Mouse (Mus musculus): ENCODE measurements around the gene Dpy19l3. TPM values are rescaled to one million over a fixed set of nuclear protein-coding genes. Genes with fewer than 3 reads are reported as not detected.

Gene Dpy19l3
- polyA plus RNA-seq, 1 experiment = 7.3 TPM

GRCm38 (mm10) chr7:35686216-35686615 is 68.0 kb downstream of the Dpy19l3 start:
- TF ChIP-seq CTCF (IDR thresholded peaks at IDR 0.05; ENCODE audit: extremely low read depth, insufficient read depth, insufficient read length, insufficient replicate concordance) (no peak), POLR2A (IDR thresholded peaks at IDR 0.05; ENCODE audit: low read depth, low read length) (no peak)
- H3K4me3 ChIP-seq (ENCODE audit: extremely low read depth, insufficient read depth, insufficient read length) = no peak overlapping the region
- no peaks in the 10 kb centered on the region; the same call in 1 of the 2 replicates for H3K36me3 ChIP-seq (ENCODE audit: control insufficient read depth, insufficient read depth, low read length)
- no peaks in the 10 kb centered on the region for H3K4me1 ChIP-seq (ENCODE audit: control insufficient read depth, insufficient read depth, insufficient read length)
- WGBS = 87% methylated on average over 11 of the region's 11 CpGs
- no peak for DNase-seq (ENCODE audit: low read depth in 1 of 2, low spot score in 2 of 2)
- H3K27me3 ChIP-seq (ENCODE audit: control insufficient read depth, insufficient read depth, low read length) = no peaks in the 10 kb centered on the region
- no peak overlapping the region for H3K27ac ChIP-seq (ENCODE audit: insufficient read depth, low read length)

- TF ChIP-seq CTCF (IDR thresholded peaks at IDR 0.05; ENCODE audit: extremely low read depth, insufficient read depth, insufficient read length, insufficient replicate concordance) (no peak), POLR2A (IDR thresholded peaks at IDR 0.05; ENCODE audit: low read depth, low read length) (no peak)
- no peaks in the 10 kb centered on the region for H3K4me1 ChIP-seq (ENCODE audit: control insufficient read depth, insufficient read depth, insufficient read length)
- H3K4me3 ChIP-seq (ENCODE audit: extremely low read depth, insufficient read depth, insufficient read length) = no peak overlapping the region
- no peak for DNase-seq (ENCODE audit: low read depth in 1 of 2, low spot score in 2 of 2)
- 81% methylated on average over 6 of the region's 6 CpGs for WGBS
- no peak overlapping the region for H3K27ac ChIP-seq (ENCODE audit: insufficient read depth, low read length)
- H3K36me3 ChIP-seq (ENCODE audit: control insufficient read depth, insufficient read depth, low read length) = no peaks in the 10 kb centered on the region
- H3K27me3 ChIP-seq (ENCODE audit: control insufficient read depth, insufficient read depth, low read length) = no peaks in the 10 kb centered on the region
Measured at GRCm38 (mm10) chr7:35683409-35684122, 70.7 kb downstream of the Dpy19l3 start.

- no peak overlapping the region for H3K27ac ChIP-seq (ENCODE audit: insufficient read depth, low read length)
- no peak for TF ChIP-seq POLR2A (IDR thresholded peaks at IDR 0.05; ENCODE audit: low read depth, low read length)
- WGBS = 80% methylated on average over 3 of the region's 3 CpGs
- H3K27me3 ChIP-seq (ENCODE audit: control insufficient read depth, insufficient read depth, low read length) = no peaks in the 10 kb centered on the region
- H3K4me3 ChIP-seq (ENCODE audit: extremely low read depth, insufficient read depth, insufficient read length) = no peak overlapping the region
- H3K4me1 ChIP-seq (ENCODE audit: control insufficient read depth, insufficient read depth, insufficient read length) = no peaks in the 10 kb centered on the region
- no peaks in the 10 kb centered on the region for H3K36me3 ChIP-seq (ENCODE audit: control insufficient read depth, insufficient read depth, low read length)
- DNase-seq (ENCODE audit: low read depth in 1 of 2, low spot score in 2 of 2) = no peak
Measured at GRCm38 (mm10) chr7:35681559-35681958, 72.7 kb downstream of the Dpy19l3 start.

- Histone ChIP-seq H3K4me3 (ENCODE audit: extremely low read depth, insufficient read depth, insufficient read length) (no peak overlapping the region), H3K36me3 (ENCODE audit: control insufficient read depth, insufficient read depth, low read length) (no peaks in the 10 kb centered on the region), H3K27me3 (ENCODE audit: control insufficient read depth, insufficient read depth, low read length) (no peaks in the 10 kb centered on the region), H3K4me1 (ENCODE audit: control insufficient read depth, insufficient read depth, insufficient read length) (no peaks in the 10 kb centered on the region), H3K27ac (ENCODE audit: insufficient read depth, low read length) (no peak overlapping the region)
- 78% methylated on average over 4 of the region's 4 CpGs for WGBS
- TF ChIP-seq POLR2A (IDR thresholded peaks at IDR 0.05; ENCODE audit: low read depth, low read length) (no peak), CTCF (IDR thresholded peaks at IDR 0.05; ENCODE audit: extremely low read depth, insufficient read depth, insufficient read length, insufficient replicate concordance) (no peak)
- DNase-seq (ENCODE audit: low read depth in 1 of 2, low spot score in 2 of 2) = no peak
Measured at GRCm38 (mm10) chr7:35678976-35679375, 75.3 kb downstream of the Dpy19l3 start.

GRCm38 (mm10) chr7:35668066-35669041 is 85.9 kb downstream of the Dpy19l3 start:
- H3K27me3 ChIP-seq (ENCODE audit: control insufficient read depth, insufficient read depth, low read length) = no peaks in the 10 kb centered on the region
- H3K4me3 ChIP-seq (ENCODE audit: extremely low read depth, insufficient read depth, insufficient read length) = no peak overlapping the region
- TF ChIP-seq POLR2A (IDR thresholded peaks at IDR 0.05; ENCODE audit: low read depth, low read length) (no peak), CTCF (IDR thresholded peaks at IDR 0.05; ENCODE audit: extremely low read depth, insufficient read depth, insufficient read length, insufficient replicate concordance) (no peak)
- 81% methylated on average over 18 of the region's 18 CpGs for WGBS
- H3K27ac ChIP-seq (ENCODE audit: insufficient read depth, low read length) = no peak overlapping the region
- H3K4me1 ChIP-seq (ENCODE audit: control insufficient read depth, insufficient read depth, insufficient read length) = no peaks in the 10 kb centered on the region
- DNase-seq (ENCODE audit: low read depth in 1 of 2, low spot score in 2 of 2) = no peak
- H3K36me3 ChIP-seq (ENCODE audit: control insufficient read depth, insufficient read depth, low read length) = no peaks in the 10 kb centered on the region

GRCm38 (mm10) chr7:35663790-35664376 is 90.4 kb downstream of the Dpy19l3 start:
- no peaks in the 10 kb centered on the region for H3K4me1 ChIP-seq (ENCODE audit: control insufficient read depth, insufficient read depth, insufficient read length)
- no peak overlapping the region for H3K27ac ChIP-seq (ENCODE audit: insufficient read depth, low read length)
- no peak overlapping the region for H3K4me3 ChIP-seq (ENCODE audit: extremely low read depth, insufficient read depth, insufficient read length)
- TF ChIP-seq POLR2A (IDR thresholded peaks at IDR 0.05; ENCODE audit: low read depth, low read length) = no peak
- TF ChIP-seq CTCF (IDR thresholded peaks at IDR 0.05; ENCODE audit: extremely low read depth, insufficient read depth, insufficient read length, insufficient replicate concordance) = no peak
- no peak for DNase-seq (ENCODE audit: low read depth in 1 of 2, low spot score in 2 of 2)
- no peaks in the 10 kb centered on the region for H3K27me3 ChIP-seq (ENCODE audit: control insufficient read depth, insufficient read depth, low read length)
- H3K36me3 ChIP-seq (ENCODE audit: control insufficient read depth, insufficient read depth, low read length) = no peaks in the 10 kb centered on the region
- 86% methylated on average over 16 of the region's 16 CpGs for WGBS

All from spleen, adult 2 months (tissue).